Mouse (Mus musculus): ENCODE data around the gene Gfra4.

- TF ChIP-seq GATA1 (IDR thresholded peaks at IDR 0.05; ENCODE audit: low read length) (no peak), TAL1 (IDR thresholded peaks at IDR 0.05; ENCODE audit: low read length) (no peak)
Observed at GRCm38 (mm10) chr2:131084206-131084605, 41.3 kb upstream of the Gfra4 start.

All from erythroblast, embryonic 14.5 days (primary cell).